Mouse (Mus musculus): ENCODE measurements around the gene Syne3. TPM values are rescaled to one million over a fixed set of nuclear protein-coding genes. Genes with fewer than 3 reads are reported as not detected.

The Syne3 gene
- 1.00 TPM for polyA plus RNA-seq (2014; fragmentation: Illumina TruSeq; extraction: RNeasy Lipid Tissue Mini Kit (QIAGEN cat#74804))

GRCm38 (mm10) chr12:105009370-105010212 is at the start of gene Syne3:
TSS of gene Syne3 (minus strand) at chr12:105009809.

GRCm38 (mm10) chr12:105032147-105032831 is 22.7 kb upstream of the Syne3 start, which contains the start of gene Glrx5:
TSS of gene Glrx5 (plus strand) at chr12:105032688.

Other genes starting within 250 kb of the Syne3 start
- 2.4 TPM for gene Clmn, start 144.7 kb downstream of the Syne3 start, polyA plus RNA-seq (2014; fragmentation: Illumina TruSeq; extraction: RNeasy Lipid Tissue Mini Kit (QIAGEN cat#74804))
- 17.2 TPM for gene Glrx5, start 22.9 kb upstream of the Syne3 start, polyA plus RNA-seq (2014; fragmentation: Illumina TruSeq; extraction: RNeasy Lipid Tissue Mini Kit (QIAGEN cat#74804))
- gene Tcl1b2, start 136.2 kb upstream of the Syne3 start, polyA plus RNA-seq (2014; fragmentation: Illumina TruSeq; extraction: RNeasy Lipid Tissue Mini Kit (QIAGEN cat#74804)): 3.9 TPM
- gene Tcl1b1, start 149.9 kb upstream of the Syne3 start, polyA plus RNA-seq (2014; fragmentation: Illumina TruSeq; extraction: RNeasy Lipid Tissue Mini Kit (QIAGEN cat#74804)): 20.6 TPM
- gene Tcl1b5, start 166.5 kb upstream of the Syne3 start, polyA plus RNA-seq (2014; fragmentation: Illumina TruSeq; extraction: RNeasy Lipid Tissue Mini Kit (QIAGEN cat#74804)): 0.94 TPM
- 2.1 TPM for gene Tcl1b3, start 181.2 kb upstream of the Syne3 start, polyA plus RNA-seq (2014; fragmentation: Illumina TruSeq; extraction: RNeasy Lipid Tissue Mini Kit (QIAGEN cat#74804))
- gene Tcl1b4, start 192.1 kb upstream of the Syne3 start, polyA plus RNA-seq (2014; fragmentation: Illumina TruSeq; extraction: RNeasy Lipid Tissue Mini Kit (QIAGEN cat#74804)): 3.3 TPM
- gene Tcl1, start 213.0 kb upstream of the Syne3 start, polyA plus RNA-seq (2014; fragmentation: Illumina TruSeq; extraction: RNeasy Lipid Tissue Mini Kit (QIAGEN cat#74804)): 2.0 TPM